Mouse (Mus musculus) adrenal gland, adult 8-10 months (tissue): Measurements from ENCODE around the gene Lct. TPM values are rescaled to one million over a fixed set of nuclear protein-coding genes. Genes with fewer than 3 reads are reported as not detected.
"Not testable (repeated sequence)": the region's sequence is repeated elsewhere in the genome, so short reads cannot be mapped to it uniquely, and the experiment has no call there.

Experiments used
- DNase-seq: peaks from one replicate; pipeline ENCODE4 v3.0.0; 2022
- total RNA-seq, 4 experiments: library from RNA; stranded (reverse); gene quantifications; 2 replicates each; pipeline ENCODE4 v1.2.4; 2022

Gene Lct
- under 1 TPM in 3 of 4 experiments, not detected in 1; 0.03 to 0.08 (median 0.06) TPM for total RNA-seq

GRCm38 (mm10) chr1:128328218-128328617 lies at the start of gene Lct:
Gene Lct (minus strand): TSS chr1:128328318.
- no peak for DNase-seq

- DNase-seq: no peak
These were observed 48.7 kb upstream of the Lct start for GRCm38 (mm10) chr1:128376841-128377240.

- DNase-seq: no peak
These were observed 44.2 kb upstream of the Lct start for GRCm38 (mm10) chr1:128372143-128372860.

GRCm38 (mm10) chr1:128368732-128369441 lies 40.8 kb upstream of the Lct start:
- DNase-seq: no peak

GRCm38 (mm10) chr1:128360601-128361000 lies 32.5 kb upstream of the Lct start:
- DNase-seq: no peak

- DNase-seq: peak; percentile 91
These were observed 31.6 kb upstream of the Lct start, which contains the start of gene Mcm6 for GRCm38 (mm10) chr1:128359554-128360376. Gene Mcm6 (minus strand): TSS chr1:128359664.

- no peak for DNase-seq
These were observed 30.9 kb upstream of the Lct start for GRCm38 (mm10) chr1:128358916-128359553.

GRCm38 (mm10) chr1:128358276-128358675 lies 30.2 kb upstream of the Lct start:
- peak; percentile 45 for DNase-seq

GRCm38 (mm10) chr1:128357452-128357851 lies 29.3 kb upstream of the Lct start:
- DNase-seq: no peak

GRCm38 (mm10) chr1:128353092-128353491 lies 25.0 kb upstream of the Lct start:
- no peak for DNase-seq

- no peak for DNase-seq
These were observed 16.1 kb upstream of the Lct start for GRCm38 (mm10) chr1:128344232-128344631.

GRCm38 (mm10) chr1:128337708-128338320 lies 9.7 kb upstream of the Lct start:
- DNase-seq: no peak

- DNase-seq: no peak
These were observed 2.2 kb upstream of the Lct start for GRCm38 (mm10) chr1:128330313-128330712.

- no peak for DNase-seq
These were observed 953 bp downstream of the Lct start for GRCm38 (mm10) chr1:128327165-128327564.

GRCm38 (mm10) chr1:128324776-128325175 lies 3.3 kb downstream of the Lct start:
- DNase-seq: no peak

- no peak for DNase-seq
These were observed 5.0 kb downstream of the Lct start for GRCm38 (mm10) chr1:128323026-128323643.

- DNase-seq: not testable (repeated sequence)
These were observed 8.9 kb downstream of the Lct start for GRCm38 (mm10) chr1:128319266-128319665.

- DNase-seq: no peak
These were observed 13.5 kb downstream of the Lct start for GRCm38 (mm10) chr1:128314665-128315064.

GRCm38 (mm10) chr1:128309043-128309442 lies 19.1 kb downstream of the Lct start:
- DNase-seq: no peak

GRCm38 (mm10) chr1:128303900-128304299 lies 24.2 kb downstream of the Lct start:
- DNase-seq: no peak

GRCm38 (mm10) chr1:128295717-128296528 lies 32.2 kb downstream of the Lct start:
- DNase-seq: no peak
